Mouse (Mus musculus) intestine, embryonic 14.5 days (tissue): ENCODE measurements at regions not wholly inside any gene's neighbourhood (a gene's known extent, or its start where the extent isn't known, plus 50 kb on each side); places are given as distances from the start of the nearest gene placed in this dataset.
A peak's percentile ranks its signal among the peaks of the same experiment; 100 is the strongest.
"Not testable (repeated sequence)": the region's sequence is repeated elsewhere in the genome, so short reads cannot be mapped to it uniquely, and the experiment has no call there.

Experiments used
- ATAC-seq: fragments of 200-750 bp; cut with Nextera tagmentation; replicated peaks from 2 replicates; pipeline ENCODE4 v1.8.0; 2017; ENCODE audit warnings: low read depth, moderate number of reproducible peaks, moderate TSS enrichment, moderate library complexity; ENCODE audit not compliant: low FRiP score, low TSS enrichment
- DNase-seq: peaks from one replicate; pipeline ENCODE4 v3.0.0-alpha.2; 2018; ENCODE audit warnings: low spot score
- H3K27ac ChIP-seq: fragments of 300-500 bp; sonication (generic); 2 replicates; pipeline ENCODE4 v1.5.1; 2014; ENCODE audit warnings: low read depth, mild to moderate bottlenecking, control low read depth
- H3K27me3 ChIP-seq: fragments of 300-500 bp; sonication (generic); replicated peaks from 2 replicates; pipeline ENCODE4 v1.6.1; 2014; ENCODE audit warnings: low read length, control low read depth; ENCODE audit not compliant: control insufficient read depth, insufficient read depth
- H3K36me3 ChIP-seq: fragments of 300-500 bp; sonication (generic); 2 replicates; pipeline ENCODE4 v1.6.1; 2014; ENCODE audit warnings: low read length, control low read depth; ENCODE audit not compliant: control insufficient read depth, insufficient read depth
- H3K4me1 ChIP-seq: fragments of 300-500 bp; sonication (generic); replicated peaks from 2 replicates; pipeline ENCODE4 v1.6.1; 2014; ENCODE audit warnings: low read length, control low read depth, mixed read lengths; ENCODE audit not compliant: control insufficient read depth, insufficient read depth
- H3K4me2 ChIP-seq: fragments of 300-500 bp; sonication (generic); 2 replicates; pipeline ENCODE4 v1.6.1; 2014; ENCODE audit warnings: low read length
- H3K4me3 ChIP-seq: fragments of 300-500 bp; sonication (generic); 2 replicates; pipeline ENCODE4 v1.5.1; 2014; ENCODE audit warnings: low read depth, low read length, control low read depth, mixed read lengths
- H3K9ac ChIP-seq: fragments of 300-500 bp; sonication (generic); 2 replicates; pipeline ENCODE4 v1.6.1; 2014; ENCODE audit warnings: mild to moderate bottlenecking, low read length
- H3K9me3 ChIP-seq: fragments of 300-500 bp; sonication (generic); 2 replicates; pipeline ENCODE4 v1.6.1; 2016; ENCODE audit warnings: low read length, control low read depth; ENCODE audit not compliant: control insufficient read depth
- WGBS: fragments of 180-500 bp; shearing (Covaris S2); extraction: QIAGEN DNeasy Blood & Tissue Kit; methylation state at CpG from one replicate; pipeline ENCODE4 v1.1.7; 2014; 5-methylcytosine and 5-hydroxymethylcytosine counted together

- not testable (repeated sequence) for H3K9ac ChIP-seq, ATAC-seq, H3K4me3 ChIP-seq, DNase-seq, H3K4me2 ChIP-seq, H3K9me3 ChIP-seq, H3K27ac ChIP-seq, H3K4me1 ChIP-seq, H3K36me3 ChIP-seq, H3K27me3 ChIP-seq
- WGBS: 84% methylated on average over 3 of the region's 3 CpGs
These were observed 335.3 kb upstream of the Slc10a2 start for GRCm38 (mm10) chr8:5440404-5440803.

DNA sequence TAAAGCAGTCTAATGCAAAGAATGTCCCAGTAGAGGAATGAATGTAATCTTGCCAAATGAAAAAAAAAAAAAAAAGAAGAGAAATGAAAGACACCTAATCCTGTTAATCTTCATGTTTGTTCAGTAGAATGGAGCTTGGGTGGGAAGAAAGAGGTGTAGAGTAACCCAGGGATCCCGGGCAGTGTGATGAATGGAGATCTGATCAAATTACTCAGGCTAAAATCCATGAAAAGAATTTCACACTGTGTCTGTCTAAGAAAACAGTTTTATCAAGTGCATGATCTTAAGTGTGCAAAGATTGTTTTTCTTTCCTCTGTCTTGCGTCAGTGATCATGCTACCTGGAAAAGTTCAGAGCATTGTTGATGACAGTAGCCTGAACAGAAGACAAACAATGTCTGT, 333.9 kb upstream of the Slc10a2 start:
- H3K4me3 ChIP-seq: no peak overlapping the region
- DNase-seq (no peak), ATAC-seq (no peak)
- 51% methylated on average over 2 of the region's 2 CpGs for WGBS
- no peak overlapping the region for H3K27ac ChIP-seq
- H3K4me2 ChIP-seq: no peak overlapping the region
- H3K9me3 ChIP-seq: no peaks in the 10 kb centered on the region
- H3K36me3 ChIP-seq: no peaks in the 10 kb centered on the region
- H3K9ac ChIP-seq: no peak overlapping the region
- H3K27me3 ChIP-seq: no peaks in the 10 kb centered on the region
- no peaks in the 10 kb centered on the region for H3K4me1 ChIP-seq

- peak; percentile 55 for ATAC-seq
- Histone ChIP-seq H3K4me1 (no peaks in the 10 kb centered on the region), H3K4me3 (no peak overlapping the region), H3K36me3 (no peaks in the 10 kb centered on the region), H3K9me3 (no peaks in the 10 kb centered on the region), H3K27ac (no peak overlapping the region), H3K27me3 (no peaks in the 10 kb centered on the region), H3K9ac (no peak overlapping the region), H3K4me2 (no peak overlapping the region)
- no peak for DNase-seq
- WGBS: 50% methylated on average over 3 of the region's 3 CpGs
These were observed 323.3 kb upstream of the Slc10a2 start for GRCm38 (mm10) chr8:5428303-5428971.

DNA sequence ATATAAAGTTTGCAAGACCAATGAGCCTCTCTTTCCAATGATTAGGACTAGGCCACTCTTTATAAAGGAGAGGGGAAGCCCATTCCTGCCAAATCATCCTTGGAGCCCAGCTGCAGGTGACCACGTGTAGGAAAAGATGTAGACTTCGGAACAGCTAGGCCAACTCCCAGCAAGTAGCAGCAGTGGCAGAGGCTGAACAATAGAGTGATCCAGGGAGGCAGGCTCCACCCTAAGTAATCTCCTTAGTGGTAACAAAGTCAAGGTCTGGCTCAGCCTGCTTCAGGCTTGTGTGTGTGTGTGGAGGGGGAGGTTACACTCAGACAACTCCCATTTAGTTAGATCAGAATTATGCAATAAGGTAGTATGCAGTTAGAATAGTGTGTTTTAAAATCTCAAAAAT, 311.7 kb upstream of the Slc10a2 start:
- H3K9ac ChIP-seq, H3K9me3 ChIP-seq, DNase-seq, H3K4me2 ChIP-seq, H3K4me1 ChIP-seq, ATAC-seq, H3K36me3 ChIP-seq, H3K27me3 ChIP-seq, H3K27ac ChIP-seq, H3K4me3 ChIP-seq: not testable (repeated sequence)
- WGBS: 61% methylated on average over 2 of the region's 2 CpGs

DNA sequence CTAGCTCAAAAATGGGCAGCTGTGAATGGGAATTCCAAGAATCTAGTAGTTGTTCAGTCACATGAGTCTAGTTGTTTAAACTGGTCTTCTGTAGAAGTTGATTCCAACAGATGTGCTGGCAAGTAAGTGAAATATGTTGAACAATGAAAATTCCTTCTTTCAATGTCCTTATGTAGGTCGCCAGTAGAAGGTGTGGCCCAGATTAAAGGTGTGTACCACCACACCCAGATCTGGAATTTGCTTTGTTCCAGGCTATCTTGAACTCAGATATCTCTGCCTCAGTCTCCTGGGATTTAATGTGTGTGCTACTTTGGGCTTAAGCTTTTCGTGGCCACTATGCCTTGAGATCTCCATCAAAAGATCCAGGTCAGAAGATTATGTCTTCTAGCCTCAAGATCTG, 279.7 kb upstream of the Slc10a2 start:
- H3K27me3 ChIP-seq: no peaks in the 10 kb centered on the region
- ATAC-seq: no peak
- H3K27ac ChIP-seq: no peak overlapping the region
- no peaks in the 10 kb centered on the region for H3K4me1 ChIP-seq
- no peak overlapping the region for H3K4me3 ChIP-seq
- no peaks in the 10 kb centered on the region for H3K9me3 ChIP-seq
- WGBS: 79% methylated on average over 2 of the region's 2 CpGs
- no peaks in the 10 kb centered on the region for H3K36me3 ChIP-seq
- H3K9ac ChIP-seq: no peak overlapping the region
- DNase-seq: no peak
- no peak overlapping the region for H3K4me2 ChIP-seq

DNA sequence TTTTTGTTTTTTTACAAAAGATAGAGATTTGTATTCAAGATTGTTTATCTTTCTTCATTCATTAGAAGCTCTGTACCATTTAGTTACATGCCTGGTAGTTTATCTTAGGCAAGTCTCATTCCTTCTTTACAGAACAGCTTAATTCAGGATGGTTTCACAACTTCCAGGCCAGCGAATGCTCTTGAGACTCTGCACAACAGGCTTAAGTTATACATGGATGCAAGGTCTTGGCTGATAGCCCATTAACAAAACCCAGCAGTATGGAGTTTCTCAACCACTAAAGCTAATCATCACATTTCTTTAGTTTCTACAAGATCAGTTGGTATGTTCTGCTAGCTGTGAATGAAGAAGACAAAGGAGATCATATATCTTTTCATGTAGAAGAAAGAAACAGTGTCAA, 272.9 kb upstream of the Slc10a2 start:
- no peak overlapping the region for H3K4me2 ChIP-seq
- no peaks in the 10 kb centered on the region for H3K27me3 ChIP-seq
- ATAC-seq (no peak), DNase-seq (no peak)
- no peak overlapping the region for H3K27ac ChIP-seq
- no peak overlapping the region for H3K4me3 ChIP-seq
- H3K9me3 ChIP-seq: no peaks in the 10 kb centered on the region
- no peak overlapping the region for H3K9ac ChIP-seq
- 71% methylated on average over 1 of the region's 1 CpGs for WGBS
- H3K4me1 ChIP-seq: no peaks in the 10 kb centered on the region
- no peaks in the 10 kb centered on the region for H3K36me3 ChIP-seq

DNA sequence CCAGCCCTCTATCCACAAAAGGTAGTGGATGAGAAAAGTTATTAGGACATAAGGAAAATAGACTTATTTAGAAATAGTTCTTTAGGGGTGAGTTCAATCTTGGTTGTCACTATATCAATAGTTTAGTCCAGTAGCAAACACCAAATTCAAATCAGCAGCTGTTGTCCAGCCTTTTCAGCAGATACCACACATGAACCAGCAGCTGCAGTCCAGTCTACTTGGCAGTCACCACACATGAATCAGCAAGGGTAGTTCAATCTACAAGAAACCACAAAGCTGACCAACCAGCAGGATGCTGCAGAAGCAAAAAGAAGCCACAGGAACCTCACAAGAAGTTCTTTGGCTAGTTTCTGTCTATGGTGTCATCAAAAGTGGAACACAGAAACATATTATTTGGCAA, 234.8 kb upstream of the Slc10a2 start:
- Histone ChIP-seq H3K4me1 (no peaks in the 10 kb centered on the region), H3K36me3 (no peaks in the 10 kb centered on the region), H3K9me3 (no peaks in the 10 kb centered on the region), H3K4me2 (no peak overlapping the region), H3K27ac (no peak overlapping the region), H3K9ac (no peak overlapping the region), H3K27me3 (no peaks in the 10 kb centered on the region), H3K4me3 (no peak overlapping the region)
- no peak for ATAC-seq
- no peak for DNase-seq

GRCm38 (mm10) chr8:5314594-5314993, 209.4 kb upstream of the Slc10a2 start:
- no peak overlapping the region for H3K4me2 ChIP-seq
- WGBS: 95% methylated on average over 1 of the region's 1 CpGs
- H3K4me1 ChIP-seq: no peaks in the 10 kb centered on the region
- H3K36me3 ChIP-seq: no peaks in the 10 kb centered on the region
- no peaks in the 10 kb centered on the region for H3K27me3 ChIP-seq
- no peak overlapping the region for H3K27ac ChIP-seq
- no peak overlapping the region for H3K4me3 ChIP-seq
- no peaks in the 10 kb centered on the region for H3K9me3 ChIP-seq
- no peak overlapping the region for H3K9ac ChIP-seq
- DNase-seq (no peak), ATAC-seq (no peak)

- H3K9me3 ChIP-seq: no peaks in the 10 kb centered on the region
- H3K9ac ChIP-seq: no peak overlapping the region
- no peaks in the 10 kb centered on the region for H3K36me3 ChIP-seq
- no peaks in the 10 kb centered on the region for H3K4me1 ChIP-seq
- H3K27ac ChIP-seq: no peak overlapping the region
- H3K4me2 ChIP-seq: no peak overlapping the region
- H3K4me3 ChIP-seq: no peak overlapping the region
- DNase-seq (no peak), ATAC-seq (no peak)
- H3K27me3 ChIP-seq: no peaks in the 10 kb centered on the region
These were observed 194.8 kb upstream of the Slc10a2 start for GRCm38 (mm10) chr8:5299982-5300381.
